Mouse (Mus musculus): ENCODE data around the gene Acvr1.

DNA sequence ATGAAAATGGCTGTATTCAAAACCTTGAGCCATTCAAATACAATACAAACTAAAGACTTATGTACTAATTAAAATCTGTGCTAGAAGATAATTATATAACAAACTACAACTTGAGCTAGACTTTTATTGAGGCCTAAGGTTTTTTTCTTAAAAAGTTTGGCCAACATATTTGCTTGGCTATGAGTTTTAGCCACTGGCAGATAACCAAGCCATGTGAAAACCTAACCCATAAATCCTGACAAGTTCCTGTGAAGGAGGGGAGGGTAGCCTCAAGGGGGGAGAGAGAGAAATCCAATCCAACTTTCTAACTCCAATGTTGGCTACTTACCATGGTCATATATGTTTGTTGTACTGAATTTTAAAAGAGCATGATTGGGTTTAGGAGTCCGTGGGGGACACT is 48.4 kb downstream of the Acvr1 start:
- TF ChIP-seq CTCF (IDR thresholded peaks at IDR 0.05; ENCODE audit: low read depth, low read length) (no peak), TAL1 (conservative IDR thresholded peaks at IDR 0.05; ENCODE audit: low read depth, low read length) (no peak), POLR2AphosphoS5 (IDR thresholded peaks at IDR 0.05; ENCODE audit: insufficient replicate concordance, low read depth, low read length) (no peak), GATA1 (IDR thresholded peaks at IDR 0.05; ENCODE audit: borderline replicate concordance, low read length) (no peak), GATA2 (IDR thresholded peaks at IDR 0.05; ENCODE audit: borderline replicate concordance, low read depth, low read length) (no peak)

All from G1E (cell line).